Mouse (Mus musculus) mesoderm, embryonic 11.5 days (tissue): ENCODE measurements around the gene Brd4.

Experiments used
- DNase-seq: peaks from one replicate; pipeline ENCODE4 v3.0.0-alpha.2; 2012; ENCODE audit warnings: low read depth, low spot score

Gene Brd4

DNA sequence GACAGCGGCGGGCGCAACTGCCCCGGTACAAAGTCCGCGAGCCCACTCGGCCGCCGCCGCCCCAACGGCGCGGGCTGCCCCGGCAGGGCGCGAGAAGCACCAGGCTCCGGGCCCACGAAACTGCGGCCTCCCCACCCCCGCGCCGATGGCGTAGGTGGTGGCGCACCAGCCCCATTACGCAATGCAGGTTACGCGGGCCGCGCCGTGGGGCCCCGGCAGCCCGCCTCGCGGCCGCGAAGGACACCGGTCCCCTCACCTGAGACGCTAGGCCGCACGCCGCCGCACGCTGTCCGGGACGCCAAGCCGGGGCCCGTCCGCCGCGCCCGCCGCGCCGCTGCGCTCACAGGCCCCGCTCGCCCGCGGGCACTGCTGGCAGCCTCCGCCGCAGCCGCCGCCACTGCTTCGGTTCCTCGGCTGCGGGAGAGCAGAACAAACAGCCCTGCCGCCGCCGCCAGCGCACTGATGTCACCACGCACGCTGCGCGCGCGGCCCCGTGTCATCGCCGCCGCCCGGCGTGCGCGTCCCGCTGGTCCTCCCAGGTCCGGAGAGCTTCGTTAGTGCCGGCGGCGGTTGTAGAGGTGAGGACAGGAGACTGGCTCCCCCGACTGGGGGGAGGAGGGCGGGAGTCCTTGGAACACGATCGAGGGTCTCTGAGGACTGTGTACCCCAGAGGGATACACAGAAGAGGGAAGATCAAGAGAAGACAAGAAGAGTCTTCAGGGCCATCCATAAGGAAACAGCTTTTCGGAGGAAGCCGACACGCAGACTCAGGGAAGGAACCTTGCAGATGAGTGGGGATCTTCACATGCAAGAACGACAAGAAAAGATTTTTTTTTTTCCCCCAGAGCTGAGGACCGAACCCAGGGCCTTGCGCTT is at the start of gene Brd4:
TSS of gene Brd4 (minus strand) at position 461 of the 876 bp plus-strand sequence.
- peak; percentile 93 for DNase-seq

DNA sequence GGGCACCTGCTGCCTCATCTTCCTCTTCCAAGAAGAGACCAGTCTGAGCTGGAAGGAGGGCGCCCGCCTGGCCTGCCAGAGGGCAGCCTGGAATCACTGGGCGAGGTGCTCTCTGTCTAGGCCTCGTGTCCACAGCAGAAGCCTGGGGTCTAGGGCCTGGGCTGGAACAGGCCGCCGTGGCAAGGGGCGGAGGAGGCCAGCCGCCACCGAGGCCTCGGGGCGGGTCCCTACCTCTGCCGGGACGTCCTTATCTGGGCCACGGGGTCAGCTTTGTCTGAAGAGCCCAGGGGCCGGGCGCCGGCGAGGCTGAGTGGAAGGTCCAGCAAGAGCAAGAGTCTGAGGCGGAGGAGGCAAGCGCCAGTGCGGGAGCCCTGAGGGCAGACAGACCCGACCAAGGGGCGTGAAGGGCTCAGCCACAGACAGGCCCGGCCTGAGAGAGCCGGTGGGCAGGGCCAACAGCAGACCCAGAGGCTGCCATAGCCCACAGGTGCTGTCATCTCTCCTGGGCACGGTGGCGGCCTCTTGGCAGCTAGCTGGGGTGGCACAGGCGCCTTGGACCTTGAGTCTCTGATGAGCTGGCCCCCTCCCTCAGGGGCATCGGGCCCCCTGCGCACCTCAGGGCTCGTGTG is 49.3 kb upstream of the Brd4 start:
- no peak for DNase-seq

DNA sequence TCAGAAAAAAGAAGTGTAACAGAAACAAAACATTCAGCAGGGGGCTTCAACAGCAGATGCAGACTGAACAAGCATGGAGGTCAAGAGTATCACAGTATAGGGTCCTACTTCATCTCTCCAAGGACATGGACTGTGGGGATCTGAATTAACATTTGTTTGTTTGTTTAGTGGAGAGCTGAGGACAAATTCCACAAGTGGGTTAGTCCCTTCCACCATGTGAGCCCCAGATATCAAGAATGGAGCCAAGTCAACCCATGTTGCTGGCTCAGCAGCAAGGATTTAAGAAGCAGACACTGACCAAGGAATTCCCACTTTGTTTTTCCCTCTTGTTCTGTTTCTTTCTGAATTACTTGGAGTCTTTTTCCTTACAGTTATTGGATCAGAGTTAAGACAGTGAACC is 43.0 kb upstream of the Brd4 start:
- no peak for DNase-seq

DNA sequence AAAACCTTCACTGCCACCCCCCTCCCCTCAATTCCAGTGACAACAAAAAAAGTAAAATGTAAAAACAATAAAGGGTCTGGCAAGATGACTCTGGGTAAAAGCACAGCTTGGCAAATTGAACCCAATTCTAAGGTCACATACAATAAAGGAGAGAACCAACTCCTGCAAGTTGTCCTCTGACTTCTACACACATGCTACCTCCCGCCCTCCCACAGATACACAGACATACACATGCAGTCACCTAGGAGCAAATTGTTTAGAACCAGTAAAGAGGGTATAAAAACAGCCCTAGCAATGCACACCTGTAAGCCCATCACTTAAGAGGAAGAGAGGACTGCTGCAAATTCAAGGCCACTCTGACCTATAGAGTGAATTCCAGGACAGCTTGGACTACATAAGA is 38.3 kb upstream of the Brd4 start:
- no peak for DNase-seq

DNA sequence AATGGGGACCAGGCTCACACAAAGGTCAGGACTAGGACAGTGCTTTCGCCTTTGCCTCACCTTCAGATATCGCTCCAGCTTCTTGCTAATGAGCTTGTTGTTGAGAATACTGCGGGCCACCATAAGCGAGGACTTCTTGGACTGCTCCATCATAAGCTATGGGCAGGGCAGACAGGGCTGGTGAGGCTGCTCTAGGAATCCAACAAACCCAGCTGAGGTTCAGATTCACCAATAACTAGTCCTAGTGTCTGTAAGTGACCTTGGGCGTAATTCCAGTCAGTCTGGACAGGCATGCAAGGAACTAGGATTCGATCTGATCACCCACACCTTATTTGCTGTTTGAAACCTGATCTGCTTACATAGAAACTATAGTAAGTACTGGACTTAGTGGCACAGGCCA is 37.3 kb upstream of the Brd4 start:
- DNase-seq = no peak

DNA sequence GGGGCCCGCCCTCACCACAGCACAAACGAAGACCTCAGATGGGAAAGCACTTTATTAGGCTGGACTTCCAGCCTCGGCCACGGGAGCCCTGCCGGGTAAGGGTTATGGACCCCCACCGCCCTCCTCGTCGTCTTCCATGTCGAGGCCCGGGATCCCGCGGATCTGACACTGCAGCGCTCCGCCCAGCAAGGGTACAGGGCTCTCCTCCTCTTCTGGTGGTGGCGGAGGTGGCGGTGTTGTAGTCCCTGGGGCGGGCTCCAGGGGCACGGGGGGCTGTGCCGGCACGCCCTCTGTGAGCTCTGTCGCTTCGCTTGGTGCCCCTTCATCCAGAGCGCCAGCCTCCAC is 36.8 kb upstream of the Brd4 start:
- no peak for DNase-seq

DNA sequence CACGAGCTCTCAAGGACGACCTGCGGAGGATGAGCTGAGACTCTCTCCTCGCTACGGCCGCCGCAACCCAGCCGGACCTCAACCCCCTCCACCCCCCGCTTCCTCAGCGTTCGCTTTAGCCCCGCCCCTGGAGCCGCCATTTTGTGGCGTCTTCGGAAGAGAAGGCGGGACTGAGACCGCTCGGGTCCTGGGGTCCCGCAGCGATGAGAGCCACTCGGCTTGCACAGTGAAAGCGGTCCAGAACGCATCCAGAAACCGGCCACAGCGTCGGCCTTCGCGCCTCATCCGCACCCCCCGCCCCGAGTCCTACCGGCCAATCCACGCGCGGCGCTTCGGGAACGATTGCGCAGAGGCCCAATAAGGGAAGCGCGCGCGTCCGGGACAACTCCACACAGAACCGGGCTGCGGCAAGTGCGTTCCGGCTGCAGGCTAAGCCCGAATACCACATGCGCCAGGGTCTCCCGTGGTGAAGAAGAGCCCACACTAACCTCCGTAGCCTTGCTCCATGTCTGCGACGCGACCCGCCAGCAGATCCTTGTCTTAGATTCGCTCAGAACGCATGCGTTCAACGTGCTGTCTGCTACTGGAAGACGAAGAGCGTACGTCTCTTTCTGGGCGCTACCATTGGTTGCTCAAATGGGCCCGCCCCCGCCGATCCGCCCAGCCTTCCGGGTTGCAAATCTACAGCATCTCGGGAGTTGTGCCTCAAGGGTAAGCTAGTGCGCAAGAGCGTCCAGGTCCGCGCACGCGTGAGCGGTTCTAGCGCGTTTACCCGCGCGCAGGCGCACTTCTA is 36.3 kb upstream of the Brd4 start, which contains the start of gene Akap8:
TSS of gene Akap8 (minus strand) at position 642 of the 793 bp plus-strand sequence.
- DNase-seq = peak; percentile 99

GRCm38 (mm10) chr17:32319950-32320349 is 35.4 kb upstream of the Brd4 start:
- no peak for DNase-seq

- DNase-seq = no peak
Observed at GRCm38 (mm10) chr17:32317708-32318107, 33.2 kb upstream of the Brd4 start.

- no peak for DNase-seq
Observed at GRCm38 (mm10) chr17:32317032-32317431, 32.5 kb upstream of the Brd4 start.

GRCm38 (mm10) chr17:32315560-32315959 is 31.0 kb upstream of the Brd4 start:
- no peak for DNase-seq

GRCm38 (mm10) chr17:32313892-32314291 is 29.4 kb upstream of the Brd4 start:
- no peak for DNase-seq

- no peak for DNase-seq
Observed at GRCm38 (mm10) chr17:32312801-32313200, 28.3 kb upstream of the Brd4 start.

- DNase-seq = no peak
Observed at GRCm38 (mm10) chr17:32307963-32308362, 23.4 kb upstream of the Brd4 start.

DNA sequence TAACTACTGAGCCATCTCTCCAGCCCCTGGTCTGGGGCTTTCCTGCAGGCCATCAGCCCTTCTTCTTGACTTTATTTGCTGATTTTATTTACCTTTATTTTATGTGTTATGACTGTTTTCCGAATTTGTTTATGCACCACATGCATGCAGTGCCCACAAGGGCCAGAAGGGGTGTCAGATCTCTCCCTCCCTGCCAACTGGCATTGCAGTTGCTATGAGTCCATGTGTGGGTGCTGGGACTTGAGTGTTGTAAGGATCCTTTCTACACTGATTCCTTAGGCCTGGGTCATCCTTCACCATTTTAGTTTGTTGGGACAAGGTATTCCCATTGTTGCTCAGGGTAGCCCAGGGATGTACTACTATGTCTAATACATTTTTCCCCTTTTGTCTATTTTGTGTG is 13.6 kb upstream of the Brd4 start:
- no peak for DNase-seq

DNA sequence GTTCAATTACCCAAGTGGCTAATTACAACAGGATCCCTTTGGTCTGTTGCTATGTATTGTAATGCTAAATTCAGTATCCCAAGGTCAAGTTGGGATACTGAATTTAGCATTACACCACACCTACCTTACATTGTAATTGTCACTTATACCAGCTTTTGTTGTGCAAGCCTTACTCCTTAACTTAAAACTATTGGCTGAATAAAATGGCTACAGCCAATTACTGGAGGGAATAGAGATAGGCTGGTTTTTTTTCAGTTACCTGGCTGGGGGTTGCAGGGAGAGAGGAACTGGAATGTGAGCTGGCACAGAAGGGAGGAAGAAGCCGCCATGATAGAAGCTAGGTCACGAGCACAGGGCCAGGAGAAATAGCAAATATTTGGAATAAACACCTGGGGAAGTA is 11.4 kb upstream of the Brd4 start:
- no peak for DNase-seq

GRCm38 (mm10) chr17:32295160-32295559 is 10.6 kb upstream of the Brd4 start:
- no peak for DNase-seq

DNA sequence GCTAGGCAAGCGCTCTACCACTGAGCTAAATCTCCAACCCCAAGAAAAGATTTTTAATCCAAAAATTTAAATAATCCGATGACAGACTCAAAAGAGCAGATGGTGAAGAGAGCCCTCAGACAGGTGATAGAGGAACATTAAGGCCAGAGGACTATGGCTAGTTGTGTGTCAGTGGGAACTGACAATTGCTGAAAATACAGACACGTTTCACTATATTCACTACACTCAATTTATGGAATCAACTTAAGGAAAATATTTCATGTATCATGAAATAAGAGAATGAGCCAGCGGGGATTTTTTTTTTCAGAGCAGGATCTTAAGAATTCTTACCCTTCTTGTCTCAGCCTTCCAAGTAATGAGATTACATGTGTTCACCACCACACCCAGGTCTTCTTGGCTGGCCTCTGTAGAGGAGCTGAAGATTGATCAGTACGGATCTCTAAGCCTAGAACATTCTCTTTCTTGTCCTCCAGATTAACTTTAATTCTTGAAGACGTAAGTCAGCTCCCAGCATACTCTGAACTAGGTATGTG is 682 bp upstream of the Brd4 start:
- no peak for DNase-seq

DNA sequence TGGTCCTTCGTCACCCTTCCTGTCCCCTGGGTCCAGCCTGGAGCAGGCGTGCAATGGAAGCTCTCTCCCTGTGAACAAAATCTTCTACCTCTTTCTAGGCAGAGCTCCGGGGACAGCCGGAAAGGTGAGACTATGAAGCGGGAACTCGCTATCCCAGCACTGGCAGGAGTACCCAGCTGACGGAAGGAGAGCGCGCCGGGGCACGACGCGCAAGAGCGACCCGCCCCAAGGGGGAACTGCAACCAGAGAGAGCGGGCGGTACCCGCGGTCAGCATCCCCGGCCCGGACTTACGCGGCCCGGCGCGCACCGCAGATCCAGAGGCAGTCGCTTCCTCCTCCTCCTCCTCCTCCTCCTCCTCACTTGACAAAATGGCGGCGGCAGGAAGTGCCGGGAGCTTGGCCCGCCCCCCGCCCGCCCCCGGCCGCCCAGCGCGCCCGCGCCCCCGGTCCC is 726 bp downstream of the Brd4 start:
- peak; percentile 48 for DNase-seq

GRCm38 (mm10) chr17:32283341-32283740 is 1.2 kb downstream of the Brd4 start:
- DNase-seq = peak; percentile 32

DNA sequence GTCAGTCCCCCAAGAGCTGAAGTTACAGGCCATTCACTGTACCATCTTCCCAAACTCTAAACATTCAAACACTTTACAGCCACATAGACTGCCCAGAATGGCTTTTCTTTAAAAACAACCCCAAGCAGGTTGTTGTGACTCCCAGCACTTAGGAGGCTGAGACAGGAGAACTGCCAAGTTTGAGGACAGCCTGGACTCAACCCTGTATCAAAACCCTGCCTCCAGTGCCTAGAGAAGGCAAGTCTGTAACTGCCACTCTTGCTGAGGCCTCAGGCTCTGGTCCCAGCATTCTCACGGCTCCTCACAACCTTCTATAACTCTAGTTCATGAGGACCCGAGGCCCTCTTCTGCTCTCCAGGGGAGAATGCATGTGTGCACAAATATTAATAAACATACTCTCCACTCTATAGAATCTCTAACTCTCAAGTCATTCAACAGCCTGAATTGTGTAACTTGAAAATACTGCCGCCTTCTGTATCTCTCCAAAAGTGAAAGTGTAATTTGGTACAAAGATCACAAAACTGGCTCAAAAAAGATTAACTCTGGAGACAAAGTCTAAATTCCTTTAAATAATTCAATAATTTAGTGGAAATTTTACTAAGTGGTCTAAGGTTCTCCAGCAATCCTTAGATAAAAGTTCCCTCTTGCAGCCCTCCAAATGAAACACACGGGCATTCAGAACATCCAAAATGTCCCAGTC is 2.8 kb downstream of the Brd4 start:
- no peak for DNase-seq
